Mouse (Mus musculus) cortical plate, adult 2 months (tissue): ENCODE results near the gene Nrcam. TPM values are rescaled to one million over a fixed set of nuclear protein-coding genes. Genes with fewer than 3 reads are reported as not detected.

Experiments
- H3K27ac ChIP-seq: fragments of 200-500 bp; 2 replicates; pipeline ENCODE4 v1.5.1; 2012; ENCODE audit warnings: low read length, control low read depth, inconsistent platforms; ENCODE audit not compliant: insufficient read depth
- H3K4me1 ChIP-seq: fragments of 200-500 bp; 2 replicates; pipeline ENCODE4 v1.6.1; 2011; ENCODE audit warnings: low read length; ENCODE audit not compliant: control insufficient read depth, insufficient read depth
- H3K4me3 ChIP-seq: fragments of 200-500 bp; 2 replicates; pipeline ENCODE4 v1.5.1; 2011; ENCODE audit warnings: mild to moderate bottlenecking, low read length, control low read depth; ENCODE audit not compliant: insufficient read depth
- CTCF ChIP-seq: fragments of 200-500 bp; IDR thresholded peaks from 2 replicates; pipeline ENCODE4 v1.5.1; 2011; ENCODE audit warnings: mild to moderate bottlenecking, control low read depth, low read length; ENCODE audit not compliant: insufficient read depth; ENCODE audit errors: extremely low read depth
- POLR2A ChIP-seq: fragments of 200-500 bp; IDR thresholded peaks from 2 replicates; pipeline ENCODE4 v1.6.1; 2011; ENCODE audit warnings: mild to moderate bottlenecking, low read length, control low read depth; ENCODE audit not compliant: insufficient read depth; ENCODE audit errors: extremely low read depth
- polyA plus RNA-seq: library from polyadenylated mRNA; depleted of rRNA; stranded (reverse); fragments of >200 nt; gene quantifications from 2 replicates; pipeline ENCODE4 v1.2.3, GENCODE M21; 2012; rRNA removed

Gene Nrcam
- polyA plus RNA-seq, 1 experiment = 178 TPM

- H3K4me1 ChIP-seq = no peaks in the 10 kb centered on the region
- H3K27ac ChIP-seq = no peak overlapping the region
- TF ChIP-seq CTCF (no peak), POLR2A (no peak)
- H3K4me3 ChIP-seq = no peak overlapping the region
Observed at GRCm38 (mm10) chr12:44617001-44617421, 288.3 kb downstream of the Nrcam start.

DNA sequence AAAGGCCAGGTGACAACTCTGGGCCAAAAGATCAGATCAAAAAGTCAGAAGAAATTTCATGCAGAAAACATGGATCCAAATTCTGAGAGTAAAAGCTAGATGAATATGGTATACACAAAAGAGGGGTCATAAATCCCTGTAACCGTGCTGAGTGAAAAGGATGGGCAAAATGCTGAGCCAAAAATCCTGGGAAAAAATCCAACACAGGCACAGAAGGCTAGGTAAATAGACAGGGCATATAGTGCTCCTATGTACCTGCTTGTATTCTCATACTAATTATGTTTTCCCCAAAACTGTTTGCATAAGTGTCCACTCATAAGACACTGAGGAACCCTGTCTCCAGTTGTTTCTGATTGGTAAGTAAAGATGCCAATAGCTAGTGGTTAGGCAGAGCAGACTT lies 288.8 kb downstream of the Nrcam start:
- no peak for TF ChIP-seq CTCF
- no peak for TF ChIP-seq POLR2A
- no peaks in the 10 kb centered on the region for H3K4me1 ChIP-seq
- no peak overlapping the region for H3K27ac ChIP-seq
- H3K4me3 ChIP-seq = no peak overlapping the region

DNA sequence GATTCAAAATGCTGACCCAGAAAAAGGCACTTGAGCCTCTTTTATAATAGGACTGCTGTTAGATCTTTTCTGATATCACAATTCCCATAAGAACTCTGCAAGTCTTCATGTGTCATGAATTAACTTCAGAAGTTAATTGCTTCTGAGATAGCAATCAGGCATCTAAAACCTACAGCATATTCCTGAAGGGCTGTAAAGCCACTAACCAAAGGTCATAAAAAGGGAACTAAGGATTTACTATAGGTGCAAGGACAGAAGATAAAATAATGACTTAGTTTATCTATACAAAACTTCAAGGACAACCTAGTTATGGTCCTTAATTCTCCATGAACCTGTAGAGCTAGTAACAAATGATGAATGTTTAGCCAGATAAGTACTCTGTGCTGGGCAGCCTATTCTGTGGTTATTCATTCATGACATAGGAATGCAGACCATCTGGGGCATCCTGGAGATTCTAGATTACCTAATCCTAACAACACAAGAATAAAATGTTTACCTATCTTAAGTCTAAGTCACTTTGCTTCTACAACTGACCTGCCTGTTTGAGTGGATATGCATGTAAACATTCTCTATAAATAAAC lies 310.7 kb downstream of the Nrcam start:
- no peaks in the 10 kb centered on the region for H3K4me1 ChIP-seq
- no peak overlapping the region for H3K4me3 ChIP-seq
- no peak overlapping the region for H3K27ac ChIP-seq
- no peak for TF ChIP-seq CTCF
- TF ChIP-seq POLR2A = no peak

GRCm38 (mm10) chr12:44640579-44640978 lies 311.9 kb downstream of the Nrcam start:
- Histone ChIP-seq H3K4me1 (no peaks in the 10 kb centered on the region), H3K27ac (no peak overlapping the region), H3K4me3 (no peak overlapping the region)
- no peak for TF ChIP-seq CTCF
- no peak for TF ChIP-seq POLR2A

Other genes with a start within 250 kb of the Nrcam start
- 25.0 and 25.2 TPM in 2 replicates for gene Dnajb9, start 118.6 kb upstream of the Nrcam start, polyA plus RNA-seq
- 85.4 and 90.8 TPM in 2 replicates for gene Pnpla8, start 107.5 kb upstream of the Nrcam start, polyA plus RNA-seq